Mouse (Mus musculus) adrenal gland, adult 18-20 months (tissue): ENCODE results near the gene Man1c1. TPM values are rescaled to one million over a fixed set of nuclear protein-coding genes. Genes with fewer than 3 reads are reported as not detected.

Source experiments
- DNase-seq, 2 experiments: peaks; one replicate each; pipeline ENCODE4 v3.0.0; 2021 to 2022; ENCODE audit warnings: low spot score in 2 of 2
- total RNA-seq, 2 experiments: library from RNA; stranded (reverse); gene quantifications; 1 replicate in 1 of 2; 2 replicates in 1 of 2; pipeline ENCODE4 v1.2.3; 2021

The Man1c1 gene
- total RNA-seq, 2 experiments from 2014 or later = 14.9 to 20.8 TPM

DNA sequence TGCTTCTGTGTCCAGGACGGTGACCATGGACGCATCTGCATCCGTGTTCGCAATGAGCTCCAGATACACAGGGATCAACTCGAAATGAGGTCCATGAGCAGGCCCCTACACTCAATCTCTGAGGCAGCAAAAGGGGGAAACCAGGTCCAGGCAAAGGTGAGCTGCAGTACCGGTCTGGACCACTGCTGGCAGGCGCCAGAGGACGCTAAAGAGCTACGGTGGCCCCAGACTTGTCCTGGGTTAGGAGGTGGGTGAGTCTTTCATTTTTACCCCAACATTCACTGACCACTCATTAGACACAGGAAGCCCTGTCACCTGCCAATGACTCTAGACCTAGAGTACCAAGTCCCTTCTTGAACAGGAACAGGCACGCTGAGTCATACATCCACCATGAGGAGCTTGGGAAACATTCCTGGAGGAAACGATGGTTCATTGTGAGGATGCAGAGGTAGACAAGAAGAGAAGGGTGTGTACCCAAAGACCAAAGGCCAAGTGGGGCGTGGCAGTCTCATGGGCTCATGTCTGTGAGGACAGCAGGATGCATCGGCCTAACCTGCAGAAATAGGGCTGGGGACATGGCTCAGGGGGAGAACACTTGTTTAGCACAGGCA, 21.8 kb upstream of the Man1c1 start:
- no peak for DNase-seq

DNA sequence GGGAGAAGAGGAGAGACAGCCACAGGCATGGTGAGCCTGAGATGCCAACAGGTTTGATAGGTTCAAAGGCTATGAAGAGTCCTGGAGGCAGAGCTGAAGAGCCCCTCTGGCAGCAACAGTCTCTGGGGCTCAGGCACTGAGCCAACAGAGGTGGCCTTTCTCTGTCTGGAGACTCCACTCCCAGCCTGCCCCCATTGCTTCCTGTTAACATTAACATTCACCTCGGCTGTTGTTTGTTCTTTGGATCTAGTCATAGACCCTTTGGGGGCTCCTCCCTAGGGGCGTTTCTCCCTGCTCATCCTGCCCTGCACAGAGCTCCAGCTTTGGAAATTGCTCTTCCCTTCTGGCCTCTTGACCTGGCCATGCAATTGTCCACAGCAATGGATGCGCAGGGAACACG, 20.9 kb upstream of the Man1c1 start:
- DNase-seq = no peak

DNA sequence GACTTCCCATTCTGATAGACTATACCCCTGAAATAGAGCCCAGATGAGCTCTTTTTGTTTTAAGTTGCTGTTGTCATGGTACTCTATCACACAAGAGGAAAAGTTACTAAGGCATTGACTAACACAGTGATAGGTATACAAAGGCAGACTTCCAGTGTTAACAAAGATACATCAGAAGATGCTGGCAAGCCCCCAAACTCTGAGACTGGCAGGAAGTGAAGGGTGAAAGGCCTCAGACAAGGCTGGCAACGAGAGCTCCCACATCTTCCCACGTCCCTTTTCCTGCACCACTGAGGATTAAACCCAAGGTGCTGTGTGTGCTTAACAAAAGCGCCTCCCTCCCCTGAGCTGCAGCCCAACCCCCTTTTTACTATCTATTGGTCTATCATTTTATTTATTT, 19.2 kb upstream of the Man1c1 start:
- no peak for DNase-seq

DNA sequence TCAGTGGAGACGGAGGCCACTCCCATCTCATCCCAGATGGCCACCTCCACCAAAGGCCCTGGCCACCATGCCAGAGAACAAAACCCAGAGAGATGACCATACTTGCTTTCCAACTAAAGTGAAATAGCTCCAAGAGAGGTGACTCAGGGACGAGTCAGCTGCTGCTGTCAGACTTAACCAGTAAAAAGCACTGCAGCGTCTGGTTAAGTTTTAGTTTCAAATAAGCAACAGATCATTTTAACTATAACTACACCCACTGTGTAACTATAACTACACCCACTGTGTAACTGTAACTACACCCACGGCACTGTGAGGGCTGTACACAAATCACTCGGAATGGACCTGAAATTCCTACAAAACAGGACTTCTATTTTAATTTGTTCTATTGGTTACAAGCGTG, 17.0 kb upstream of the Man1c1 start:
- DNase-seq = no peak

DNA sequence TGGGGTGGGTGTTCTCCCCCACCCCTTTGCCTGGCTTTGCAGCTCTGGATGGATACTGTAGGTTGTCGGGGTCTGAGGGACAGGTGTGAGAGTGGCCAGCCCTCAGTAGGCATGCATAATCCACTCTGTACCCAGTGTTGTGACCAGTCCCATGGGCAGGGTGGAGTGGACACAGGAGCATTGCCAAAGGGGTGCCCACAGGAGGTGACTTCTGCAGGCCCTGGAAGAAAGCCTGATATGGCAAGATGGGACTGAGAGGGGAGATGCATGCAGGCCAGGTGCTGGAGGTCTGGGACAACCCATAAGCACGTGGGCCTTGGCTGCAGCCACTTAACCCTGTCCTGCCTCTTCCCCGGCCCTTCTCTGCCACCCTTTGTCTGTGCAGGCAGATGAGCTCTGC, 16.3 kb upstream of the Man1c1 start:
- DNase-seq = no peak

DNA sequence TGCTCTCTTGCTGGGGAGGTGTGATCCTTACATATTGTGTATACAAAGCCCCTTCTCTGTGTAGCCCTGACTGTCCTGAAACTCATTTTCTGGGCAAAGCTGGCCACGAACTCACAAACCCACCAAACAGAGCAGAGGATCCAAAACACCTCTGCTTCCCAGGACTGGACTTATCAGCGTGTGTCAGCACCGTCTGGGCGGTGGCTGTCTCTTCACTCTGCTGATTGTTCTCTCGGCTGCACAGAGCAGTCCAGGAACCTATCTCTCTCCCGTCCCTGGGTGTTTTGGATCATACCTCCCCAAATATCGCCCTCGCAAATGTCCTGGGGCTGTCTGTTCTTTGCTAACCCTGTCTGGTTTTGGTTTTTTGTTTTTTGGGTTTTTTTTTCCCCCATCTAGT, 15.4 kb upstream of the Man1c1 start:
- no peak for DNase-seq

DNA sequence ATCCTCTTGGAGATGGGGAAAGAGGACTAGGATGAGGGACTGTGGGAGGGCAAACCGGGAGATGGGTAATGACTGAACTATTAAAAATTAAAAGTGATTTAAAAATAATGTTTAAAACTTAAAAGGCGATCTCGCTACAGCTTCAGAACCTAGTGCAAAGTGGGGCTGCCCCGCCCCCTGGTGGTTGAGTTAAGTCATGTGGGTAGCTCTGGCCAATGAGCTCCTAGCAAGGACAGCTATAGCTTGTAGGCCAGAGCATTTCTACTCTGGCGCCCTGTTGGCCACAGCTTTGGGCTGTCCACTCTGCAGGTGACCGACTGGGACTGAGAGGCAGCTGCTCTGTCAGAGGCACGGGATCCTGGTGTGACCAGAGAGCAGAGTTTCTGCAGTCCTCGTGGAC, 9.8 kb upstream of the Man1c1 start:
- DNase-seq = peak; percentile 83 to 88

DNA sequence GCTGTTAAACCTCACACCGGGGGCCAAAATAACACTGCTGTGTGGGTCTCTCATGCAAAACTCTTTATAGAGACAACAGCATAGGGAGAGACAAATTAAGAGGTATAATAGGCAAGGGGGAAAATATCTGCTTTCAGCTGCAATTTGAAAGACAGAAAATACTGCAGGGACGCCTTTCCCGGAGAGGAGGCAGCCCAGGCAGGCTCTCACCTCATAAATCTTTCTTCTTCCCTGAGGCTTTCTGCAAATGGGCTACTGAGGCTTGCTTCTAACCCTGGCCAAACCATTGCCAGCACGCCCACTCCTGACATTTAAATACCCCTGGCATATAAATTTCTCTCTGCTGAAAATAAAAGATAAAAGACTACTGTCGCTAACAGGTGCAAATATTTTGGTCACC, 1.2 kb upstream of the Man1c1 start:
- DNase-seq = no peak

DNA sequence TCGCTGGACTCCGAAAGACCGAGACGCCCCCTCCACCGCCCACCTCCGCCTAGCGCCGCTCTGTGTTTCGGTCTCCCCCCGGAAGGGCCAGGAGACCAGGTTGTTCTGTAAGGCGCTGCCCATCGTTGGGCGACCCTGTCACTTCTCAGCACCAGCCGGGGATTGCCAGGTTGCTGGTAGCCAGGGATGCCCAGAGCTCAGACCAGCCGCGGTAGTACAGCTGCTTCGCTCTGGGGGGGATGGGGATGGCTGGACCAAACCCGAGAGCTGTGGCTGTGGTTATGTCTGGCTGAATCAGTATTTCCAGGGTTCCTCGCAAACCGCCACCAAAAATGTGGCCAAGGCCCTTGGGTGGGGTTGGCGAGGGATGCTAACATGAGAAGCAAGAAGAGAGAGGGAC, 500 bp upstream of the Man1c1 start:
- no peak for DNase-seq

DNA sequence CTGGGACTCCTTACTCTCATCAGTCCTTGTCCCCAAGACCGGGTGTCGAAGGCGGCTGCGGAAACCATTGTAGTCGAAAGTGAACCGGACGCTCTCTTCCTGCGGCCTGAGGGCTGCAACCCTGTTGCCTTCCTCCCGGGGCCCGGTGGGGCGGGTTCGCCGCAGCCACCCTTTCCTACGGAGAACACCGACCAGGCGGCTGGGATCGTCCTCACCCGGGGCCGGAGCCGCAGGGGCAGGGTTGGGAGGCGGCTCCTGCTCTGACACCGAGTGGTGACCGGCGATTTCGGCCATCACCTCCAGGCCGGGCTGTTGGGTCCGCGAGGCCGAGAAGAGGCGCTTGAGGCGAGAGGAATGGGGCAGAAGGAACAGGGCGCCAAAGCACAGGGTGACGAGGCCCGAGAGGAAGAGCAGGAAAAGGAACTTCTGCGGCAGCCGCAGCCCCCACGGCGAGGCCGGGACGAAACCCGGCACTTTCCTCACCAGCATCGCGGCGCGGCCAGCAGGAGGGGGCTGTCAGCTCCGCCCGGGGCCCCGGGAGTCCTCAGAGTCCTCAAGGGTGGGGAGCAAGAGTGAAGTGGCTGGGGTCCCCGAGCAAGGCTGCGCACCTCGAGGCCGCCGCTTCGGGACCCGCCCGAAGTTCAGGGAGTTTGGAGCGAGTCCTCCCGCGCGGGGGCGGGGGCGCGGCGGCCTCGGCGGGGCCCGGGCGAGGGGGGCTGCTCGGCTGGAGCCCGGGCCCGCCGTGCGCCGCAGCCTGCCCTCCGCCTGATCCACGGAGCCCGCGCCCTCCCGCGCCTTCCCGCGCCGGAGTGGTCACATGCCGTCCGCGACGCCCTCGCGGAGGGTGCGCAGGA, 882 bp downstream of the Man1c1 start:
- peak; percentile 61 to 64 for DNase-seq

DNA sequence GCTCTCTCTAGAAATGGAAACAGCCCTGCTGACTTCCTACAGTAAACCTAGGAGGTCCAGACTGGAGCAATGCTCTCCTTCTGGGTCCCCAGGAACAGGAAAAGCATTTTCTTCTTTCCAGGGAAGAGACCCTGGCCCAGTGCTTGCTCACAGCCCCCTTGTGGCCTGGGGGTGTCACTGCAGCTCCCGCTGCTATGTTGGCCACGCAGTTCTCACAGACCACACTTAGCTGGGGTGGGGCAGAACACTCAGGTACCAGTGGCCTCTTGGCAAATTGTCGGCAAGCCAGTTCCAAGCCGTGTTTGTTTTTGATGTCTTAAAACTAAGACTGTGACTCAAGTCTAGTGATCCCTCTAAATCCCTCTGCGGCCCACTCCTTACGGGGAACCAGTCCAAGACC, 2.2 kb downstream of the Man1c1 start:
- peak; percentile 62 to 76 for DNase-seq

DNA sequence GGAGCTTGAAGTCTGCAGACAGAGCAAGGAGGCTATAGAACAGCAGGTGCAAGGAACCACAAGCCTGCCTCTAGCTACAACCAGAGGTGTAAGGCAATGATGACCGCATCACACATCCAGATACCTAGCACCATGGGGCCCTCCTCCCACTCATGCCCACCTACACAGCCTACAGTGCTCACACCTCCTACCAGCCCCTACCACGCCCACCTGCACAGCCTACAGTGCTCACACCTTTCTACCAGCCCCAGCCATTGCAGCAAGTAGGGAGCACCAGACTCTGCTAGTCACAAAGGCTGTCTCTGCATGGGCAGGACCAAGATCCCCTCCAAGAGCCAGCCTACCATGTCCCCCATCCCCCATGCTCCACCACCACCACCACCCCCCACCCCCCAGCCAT, 3.2 kb downstream of the Man1c1 start:
- no peak for DNase-seq

DNA sequence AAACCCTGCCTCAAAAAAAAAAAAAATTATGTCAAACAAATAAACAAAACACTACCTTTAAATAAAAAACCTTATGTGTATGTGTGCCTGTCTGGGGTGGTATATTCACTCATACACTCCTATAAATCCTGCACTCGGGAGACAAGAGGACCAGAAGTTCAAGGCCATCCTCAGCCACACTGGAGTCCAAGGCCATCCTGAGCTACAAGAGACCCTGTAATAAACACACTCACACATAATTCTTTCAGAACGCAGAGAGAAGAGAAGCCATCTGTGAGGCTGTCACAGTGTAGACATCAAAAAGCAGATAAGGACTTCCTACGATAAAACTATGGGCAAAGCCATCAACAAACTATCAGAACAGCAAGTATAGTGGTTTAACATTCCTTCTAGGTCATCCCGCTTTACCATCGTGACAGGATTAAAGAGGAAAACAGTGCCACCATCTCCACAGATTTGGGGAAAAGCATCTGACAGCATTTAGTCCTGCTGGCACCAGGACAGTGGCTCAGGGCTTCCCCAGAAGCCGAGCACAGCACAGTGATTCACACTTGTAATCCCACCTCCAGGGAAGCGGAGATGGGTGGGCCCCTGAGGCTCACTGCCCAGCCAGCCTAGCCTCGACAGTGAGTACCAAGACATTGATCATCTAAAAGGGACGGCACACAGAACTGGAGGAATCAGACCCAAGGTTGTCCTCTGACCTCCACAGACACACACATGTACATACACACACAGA, 10.7 kb downstream of the Man1c1 start:
- DNase-seq = no peak

DNA sequence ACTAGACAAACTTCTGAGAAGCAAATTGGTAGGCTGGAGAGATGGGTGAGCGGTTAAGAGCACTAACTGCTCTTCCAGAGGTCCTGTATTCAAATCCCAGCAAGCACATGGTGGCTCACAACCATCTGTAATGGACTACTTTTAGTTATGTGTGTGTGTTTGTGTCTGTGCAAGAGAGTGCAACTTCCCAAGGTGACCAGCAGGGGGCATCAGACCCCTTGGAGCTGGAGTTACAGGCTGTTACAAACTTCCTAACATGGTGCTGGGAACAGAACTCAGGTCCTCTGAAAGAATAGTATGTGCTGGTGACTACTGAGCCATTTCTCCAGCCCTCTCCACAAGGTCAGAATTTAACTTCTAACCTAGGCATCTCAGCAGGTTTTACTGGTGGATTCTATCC, 11.7 kb downstream of the Man1c1 start:
- DNase-seq = no peak

DNA sequence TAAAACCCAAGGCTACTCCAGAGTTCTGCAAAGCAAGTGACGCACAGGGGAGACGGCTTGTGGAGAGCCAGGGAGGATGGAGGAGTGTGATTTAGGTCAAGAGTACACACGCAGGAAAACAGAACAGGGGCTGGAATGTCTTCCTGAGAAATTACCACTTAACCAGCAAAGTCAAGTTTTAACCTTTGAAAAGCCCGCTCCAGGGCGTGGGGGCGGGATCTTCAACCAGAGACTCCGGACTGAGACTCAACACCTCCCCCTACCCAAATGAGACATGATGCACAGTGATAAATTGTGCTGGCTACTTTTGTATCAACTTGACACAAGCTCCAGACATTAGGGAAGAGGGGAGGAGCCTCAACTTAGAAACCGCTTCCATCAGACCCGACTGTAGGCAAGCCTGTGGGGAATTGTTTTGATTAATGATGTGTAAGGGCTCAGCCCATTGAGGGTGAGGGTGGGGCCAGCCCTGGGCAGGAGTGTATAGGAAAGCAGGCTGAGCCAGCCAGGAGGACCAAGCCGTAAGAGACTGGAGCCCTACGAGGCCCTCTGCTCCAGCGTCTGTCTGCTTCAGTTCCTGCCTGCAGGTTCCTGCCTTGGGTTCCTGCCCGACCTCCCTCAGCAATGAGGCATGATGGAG, 17.9 kb downstream of the Man1c1 start:
- DNase-seq = no peak

DNA sequence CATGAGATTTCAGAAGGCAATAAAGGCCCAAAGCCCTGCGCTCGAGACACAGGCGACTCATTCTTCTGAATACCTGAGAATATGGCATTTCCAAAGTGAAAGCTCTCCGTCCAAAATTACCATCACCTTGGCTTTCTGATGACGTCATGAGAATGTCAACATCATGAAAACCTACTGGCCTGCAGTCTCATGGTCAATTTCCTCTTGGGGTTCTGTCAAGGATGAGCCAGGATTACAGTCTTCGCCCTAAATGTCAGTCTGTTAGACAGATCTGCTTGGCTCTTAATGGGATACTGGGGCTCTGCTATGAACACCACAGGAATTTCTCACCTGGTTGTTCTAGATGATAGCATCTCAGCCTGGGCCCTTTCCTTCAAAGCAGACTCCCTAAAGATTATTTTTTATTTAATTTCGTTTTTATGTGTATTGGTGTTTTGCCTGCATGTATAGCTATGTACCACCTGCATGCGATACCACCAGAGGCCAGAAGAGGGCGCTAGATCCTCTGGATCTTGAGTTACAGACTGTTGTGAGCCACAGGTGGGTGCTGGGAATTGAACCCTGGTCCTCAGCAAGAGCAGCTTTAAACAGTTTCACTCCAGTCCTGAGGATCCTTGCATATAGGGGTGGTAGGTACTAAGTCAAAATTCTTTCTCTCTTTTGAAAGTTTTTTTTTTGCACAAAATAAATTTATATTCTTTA, 19.3 kb downstream of the Man1c1 start:
- DNase-seq = no peak

DNA sequence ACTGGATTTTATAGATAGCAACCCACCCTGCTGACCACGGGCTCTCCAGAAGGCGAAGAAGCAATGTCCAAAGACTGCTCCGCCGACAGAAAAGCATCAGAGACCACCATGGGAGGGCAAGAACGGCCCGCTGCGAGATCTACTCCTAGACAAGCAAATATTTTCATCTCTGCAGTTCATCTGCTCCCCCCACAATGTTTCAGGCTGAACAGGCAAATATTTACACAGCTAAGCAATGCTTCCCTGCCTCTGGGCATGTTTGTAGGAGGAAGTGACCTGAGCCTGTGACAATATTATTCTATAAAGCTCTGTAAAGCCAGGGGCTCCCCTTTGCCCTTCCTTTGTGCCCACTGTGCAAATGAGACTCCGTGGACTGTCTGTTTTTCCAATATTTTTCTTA, 20.2 kb downstream of the Man1c1 start:
- DNase-seq = no peak

DNA sequence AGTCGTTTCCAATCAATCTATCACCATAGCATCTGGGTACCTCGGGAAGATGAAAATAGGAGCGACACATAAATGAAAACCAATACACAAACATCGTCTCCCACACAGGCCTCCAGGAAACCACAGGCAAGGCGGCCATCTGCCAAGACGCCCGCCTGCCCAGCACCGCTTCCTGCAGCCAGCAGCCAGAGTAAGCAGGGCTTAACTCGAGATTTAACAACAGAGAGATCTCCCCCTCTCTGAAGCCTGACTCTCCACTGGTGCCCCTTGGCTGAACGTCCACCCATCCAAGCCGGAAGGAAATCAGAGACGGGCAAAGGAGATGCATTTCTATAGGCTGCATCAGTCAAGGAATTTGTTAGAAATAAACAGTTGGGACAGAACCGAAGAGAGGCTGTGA, 21.1 kb downstream of the Man1c1 start:
- no peak for DNase-seq

DNA sequence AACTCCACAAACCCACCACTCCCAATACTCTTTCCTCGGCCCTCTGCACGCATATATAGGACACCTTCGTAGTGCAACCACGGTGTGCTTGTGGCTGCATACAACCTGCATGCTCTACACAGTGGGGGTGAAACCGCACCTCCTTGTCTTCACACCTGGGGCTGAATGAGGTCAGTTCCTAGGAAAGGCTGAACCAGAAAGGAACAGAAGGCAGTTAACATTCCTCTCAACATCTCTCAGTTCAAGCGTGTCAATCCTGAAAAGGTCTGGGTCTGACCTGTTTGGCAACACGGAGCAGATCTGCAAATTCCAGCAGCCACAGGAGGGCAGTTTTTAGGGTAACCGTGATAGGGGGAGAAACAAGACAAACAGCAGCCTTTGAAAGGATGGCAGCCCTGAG, 21.7 kb downstream of the Man1c1 start:
- no peak for DNase-seq

DNA sequence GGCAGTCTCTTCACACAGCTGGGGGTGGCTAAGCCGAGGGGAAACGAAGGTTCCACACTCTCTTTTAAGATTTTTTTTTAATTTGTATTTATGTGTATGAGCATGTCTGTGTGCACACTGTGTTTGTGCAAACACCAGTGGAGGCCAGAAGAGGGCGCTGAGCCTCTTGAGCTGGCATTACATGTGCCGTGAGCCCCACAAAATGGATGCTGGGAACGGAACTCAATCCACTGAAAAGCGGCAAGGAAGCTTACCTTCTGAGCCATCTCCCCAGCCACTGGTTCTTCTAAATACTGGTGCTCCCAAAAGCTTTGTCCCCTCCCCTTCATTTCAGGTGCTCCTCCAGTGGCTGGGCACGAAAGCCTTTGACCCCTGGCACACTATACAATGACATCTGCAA, 22.3 kb downstream of the Man1c1 start:
- DNase-seq = no peak
